ENCODE assay signal across 9 mouse cellular contexts in genomic region chr16:3744186-3744700, GRCm38 (mm10). TPM values are rescaled to one million over a fixed set of nuclear protein-coding genes. Genes with fewer than 3 reads are reported as not detected.
DNase-seq lines count a peak whose midpoint lies in the region; ATAC-seq and TF ChIP-seq lines count a peak whose summit lies in the region.
"Had no signal": no experiment of that assay in that cellular context is flagged by ENCODE, and none has a peak within 500 bp of the region (broad histone marks: within the 10 kb centered on the region; RNA-seq: fewer than 3 reads in every experiment).

No protein-coding gene starts in this region.

- WGBS in thymus, adult 2 months: under 1% methylated on average over 32 of the region's 32 CpGs
- WGBS in hindbrain, embryonic 13.5 days: under 1% methylated on average over 26 of the region's 32 CpGs

- H3K4me3 ChIP-seq in thymus, adult 2 months (ENCODE audit: control insufficient read depth, insufficient read depth, low read length): peak overlapping the region; percentile 72
- H3K4me3 ChIP-seq in hindbrain, embryonic 13.5 days: peak overlapping the region; percentile 81

- peak; percentile 63 for DNase-seq in adrenal gland, postnatal 14 days
- no peak for DNase-seq in adrenal gland, adult 2 months
- peak; percentile 50 for DNase-seq in thymus, adult 2 months
- no peak for DNase-seq in thymus, postnatal 0 days (ENCODE audit: low spot score)
- peak; percentile 69 for DNase-seq in thymus, postnatal 4 days
- DNase-seq in embryo, embryonic 9.5 days (ENCODE audit: extremely low spot score): no peak

- TF ChIP-seq CTCF in thymus, adult 2 months (IDR thresholded peaks at IDR 0.05; ENCODE audit: borderline replicate concordance, control insufficient read depth, extremely low read depth, insufficient read depth, low read length, poor library complexity): no peak

- TF ChIP-seq POLR2A in thymus, adult 2 months (IDR thresholded peaks at IDR 0.05; ENCODE audit: control insufficient read depth, extremely low read depth, insufficient read depth, low read length, poor library complexity): no peak; the same call in 1 of the 2 replicates

- H3K4me2 ChIP-seq in hindbrain, embryonic 13.5 days: peak overlapping the region; percentile 97

- peaks cover 14% of the 10 kb centered on the region for H3K9me3 ChIP-seq in hindbrain, embryonic 13.5 days

- peaks cover 18% of the 10 kb centered on the region for H3K36me3 ChIP-seq in thymus, adult 2 months (ENCODE audit: control insufficient read depth, insufficient read depth, low read length)
- H3K36me3 ChIP-seq in hindbrain, embryonic 13.5 days: peaks cover 33% of the 10 kb centered on the region

- H3K27me3 ChIP-seq in thymus, adult 2 months (ENCODE audit: control insufficient read depth, insufficient read depth, low read length): no peaks in the 10 kb centered on the region
- peaks cover 5% of the 10 kb centered on the region; the same call in 1 of the 2 replicates for H3K27me3 ChIP-seq in hindbrain, embryonic 13.5 days

- no peak for ATAC-seq in hindbrain, embryonic 13.5 days (ENCODE audit: low FRiP score)
- peak; percentile 58 for ATAC-seq in megakaryocyte, adult 5-6 weeks (ENCODE audit: poor library complexity, severe bottlenecking)

- H3K4me1 ChIP-seq in thymus, adult 2 months (replicated peaks; ENCODE audit: control insufficient read depth, insufficient read depth, low read length): peaks cover 14% of the 10 kb centered on the region
- H3K4me1 ChIP-seq in hindbrain, embryonic 13.5 days (replicated peaks): peaks cover 31% of the 10 kb centered on the region

- peak overlapping the region; percentile 78 for H3K27ac ChIP-seq in thymus, adult 2 months (ENCODE audit: control insufficient read depth, insufficient read depth, low read length)
- H3K27ac ChIP-seq in hindbrain, embryonic 13.5 days: peak overlapping the region; percentile 81

- H3K9ac ChIP-seq in hindbrain, embryonic 13.5 days: peak overlapping the region; percentile 92

RNA-seq across cellular contexts. Expression of gene Zfp263, which starts 0.3 kb away (rescaled TPM):
- 19.3 and 20.5 TPM in 2 replicates for total RNA-seq in adrenal gland, postnatal 14 days (2021)
- total RNA-seq in adrenal gland, adult 2 months (2021): 10 to 100 TPM; 18.3 to 20.4 TPM
- polyA plus RNA-seq in adrenal gland, adult 2 months (2012; rRNA removed): 7.5 and 10.3 TPM in 2 replicates
- polyA plus RNA-seq in thymus, adult 2 months (2012; rRNA removed): 15.7 and 16.0 TPM in 2 replicates
- 40.9 and 52.0 TPM in 2 replicates for polyA plus RNA-seq in thymus, postnatal 0 days (2015; fragmentation: Nextera tagmentation; extraction: Ambion mirVana)
- 50.5 and 60.1 TPM in 2 replicates for polyA plus RNA-seq in hindbrain, embryonic 13.5 days (2015; fragmentation: Nextera tagmentation; extraction: Ambion mirVana)
- total RNA-seq in megakaryocyte, adult 5-6 weeks (2015): 29.0 and 29.7 TPM in 2 replicates
- 35.1 and 40.4 TPM in 2 replicates for total RNA-seq in megakaryocyte, adult 5-6 weeks (2017)

RNA-seq across cellular contexts. Expression of gene Mefv, which starts 26.3 kb away (rescaled TPM):
- 0.11 and 0.26 TPM in 2 replicates for total RNA-seq in adrenal gland, postnatal 14 days (2021)
- not detected for total RNA-seq in adrenal gland, adult 2 months (2021)
- not detected in 2 replicates for polyA plus RNA-seq in adrenal gland, adult 2 months (2012; rRNA removed)
- polyA plus RNA-seq in thymus, adult 2 months (2012; rRNA removed): 0.83 and 1.3 TPM in 2 replicates
- 0.17 and 0.22 TPM in 2 replicates for polyA plus RNA-seq in thymus, postnatal 0 days (2015; fragmentation: Nextera tagmentation; extraction: Ambion mirVana)
- polyA plus RNA-seq in hindbrain, embryonic 13.5 days (2015; fragmentation: Nextera tagmentation; extraction: Ambion mirVana): not detected in 2 replicates
- 27.5 and 28.6 TPM in 2 replicates for total RNA-seq in megakaryocyte, adult 5-6 weeks (2015)
- total RNA-seq in megakaryocyte, adult 5-6 weeks (2017): 79.8 and 84.7 TPM in 2 replicates
- total RNA-seq: gastrocnemius, postnatal 4 days had no signal

Comparison
In these comparisons a context has a peak if more than half of its experiments do, and no peak if none do; other contexts are left out.
1. DNase-seq: peak in adrenal gland, postnatal 14 days (single experiment), thymus, adult 2 months (single experiment) and thymus, postnatal 4 days (single experiment); none in adrenal gland, adult 2 months (single experiment), thymus, postnatal 0 days (single experiment) and embryo, embryonic 9.5 days (single experiment).